Mouse (Mus musculus) CD4-positive naive resting alpha-beta T cell, adult 57 days (primary cell): ENCODE measurements around the gene Elmod1. TPM values are rescaled to one million over a fixed set of nuclear protein-coding genes. Genes with fewer than 3 reads are reported as not detected.

ENCODE experiments used
- total RNA-seq: library from RNA; stranded (reverse); gene quantifications from one replicate; pipeline ENCODE4 v1.2.4, GENCODE M21; 2023

The Elmod1 gene
- total RNA-seq: not detected

DNA sequence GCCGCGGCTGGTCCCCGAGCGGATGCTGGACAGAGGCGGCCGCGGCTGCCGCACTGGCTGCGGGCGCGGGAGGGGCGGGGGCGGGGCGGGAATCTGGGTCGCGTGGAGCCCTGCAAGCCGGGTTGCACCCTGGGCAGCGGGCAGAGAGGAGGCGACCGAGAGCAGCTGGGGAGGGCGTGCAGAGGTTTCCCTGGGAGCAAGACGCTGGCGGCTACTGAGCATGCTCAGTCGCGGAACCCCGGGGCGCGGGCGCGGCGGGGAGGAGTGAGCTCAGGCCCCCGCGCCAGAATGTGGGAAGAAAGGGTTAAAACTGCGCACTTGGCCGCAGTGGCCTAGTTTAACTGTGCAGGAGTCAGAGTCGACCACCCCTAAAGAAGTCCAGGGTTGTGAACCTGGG lies at the start of gene Elmod1:
Gene Elmod1 (minus strand): TSS at position 180 of the 397 bp plus-strand sequence.

Other genes starting within 250 kb of the Elmod1 start
- 10.2 TPM for gene Slc35f2, start 203.8 kb downstream of the Elmod1 start, total RNA-seq
- gene Sln, start 125.1 kb downstream of the Elmod1 start, total RNA-seq: not detected
- not detected for gene Tnfaip8l3, start 93.1 kb upstream of the Elmod1 start, total RNA-seq